Mouse (Mus musculus): Measurements from ENCODE around the gene Tsen54.

DNA sequence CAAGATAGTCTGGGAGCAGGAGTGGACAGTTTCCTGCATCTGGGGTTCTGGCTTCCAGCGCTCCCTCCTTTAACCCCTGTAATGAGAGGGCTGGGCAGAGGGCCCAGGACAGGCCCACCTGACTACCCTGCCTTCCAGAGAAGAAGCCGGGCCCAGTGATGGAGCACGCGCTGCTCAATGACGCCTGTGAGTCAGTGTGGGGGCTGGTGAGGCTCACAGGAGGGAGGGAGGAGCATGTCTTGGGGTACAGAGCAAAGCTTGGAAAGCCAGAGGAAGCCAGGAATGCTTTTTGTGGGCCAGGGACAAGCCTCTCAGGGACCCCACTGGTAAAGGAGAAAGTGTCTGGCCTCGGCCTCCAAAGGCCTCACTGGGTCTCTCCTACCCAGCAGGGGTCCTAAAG lies 40.1 kb downstream of the Tsen54 start:
- TF ChIP-seq CTCF (IDR thresholded peaks at IDR 0.05; ENCODE audit: low read depth) (no peak), EP300 (IDR thresholded peaks at IDR 0.05; ENCODE audit: low read depth) (no peak)
